Mouse (Mus musculus) v-Abl transformed pro-B cells (cell line): ENCODE data around the gene Ggt5.

ENCODE experiments used
- in situ Hi-C, 2 experiments: fragments of 400-800 bp; cut with MboI; formaldehyde crosslinking; loops; one replicate each; pipeline ENCODE4 v1.15.1; 2025; ENCODE audit not compliant: unreplicated experiment in 2 of 2

Ggt5 gene

DNA sequence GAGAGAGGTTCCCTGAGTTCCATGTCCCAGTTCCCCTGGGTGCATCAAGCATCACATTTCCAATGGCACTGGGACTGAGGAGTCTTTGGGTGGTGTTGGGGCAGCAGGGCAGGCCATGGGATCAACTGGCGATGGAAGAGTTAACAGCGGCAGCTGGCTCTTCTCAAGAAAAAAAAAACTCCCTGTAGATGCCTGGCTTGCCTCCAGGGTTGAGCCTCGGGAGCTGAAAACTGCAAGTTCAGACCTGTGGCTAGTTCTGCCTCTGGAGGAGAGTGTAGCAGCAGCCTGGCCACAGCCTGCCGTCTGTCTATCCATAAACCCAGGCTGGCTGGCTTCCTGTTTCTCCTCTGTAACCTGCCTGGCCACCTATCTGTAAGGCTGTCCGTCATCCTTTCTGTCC is at the start of gene Ggt5:
Ggt5 (plus strand) TSS at position 212 of the 400 bp plus-strand sequence.
- in situ Hi-C loops, result loop anchor here (5.0 to 25.0 kb wide), 6 partner anchors 43 to 623 kb away; partner anchors contain the start of gene Gm5134 (in 2 of the 2)

GRCm38 (mm10) chr10:75547901-75548300 is 41.2 kb upstream of the Ggt5 start:
- in situ Hi-C loops, result no loop called here

DNA sequence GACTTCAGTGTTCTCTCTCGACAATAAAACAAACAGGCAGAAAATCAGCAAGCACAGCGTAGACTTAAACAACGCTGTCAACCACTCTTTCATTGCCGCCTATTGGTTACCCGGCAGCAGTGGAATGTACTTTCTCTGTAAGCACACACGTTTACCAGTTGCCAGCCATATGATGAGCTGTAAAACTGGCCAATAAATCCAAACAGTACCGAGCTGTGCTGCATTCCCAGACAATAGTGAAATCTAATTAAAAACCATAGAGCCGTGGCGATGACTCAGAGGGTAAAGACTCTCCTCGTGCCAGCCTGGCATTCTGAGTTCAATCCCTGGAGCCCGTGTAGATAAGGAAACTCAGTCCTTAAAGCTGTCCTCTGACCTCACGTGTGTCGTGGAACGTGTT is 40.7 kb upstream of the Ggt5 start:
- in situ Hi-C loops, result no loop called here

DNA sequence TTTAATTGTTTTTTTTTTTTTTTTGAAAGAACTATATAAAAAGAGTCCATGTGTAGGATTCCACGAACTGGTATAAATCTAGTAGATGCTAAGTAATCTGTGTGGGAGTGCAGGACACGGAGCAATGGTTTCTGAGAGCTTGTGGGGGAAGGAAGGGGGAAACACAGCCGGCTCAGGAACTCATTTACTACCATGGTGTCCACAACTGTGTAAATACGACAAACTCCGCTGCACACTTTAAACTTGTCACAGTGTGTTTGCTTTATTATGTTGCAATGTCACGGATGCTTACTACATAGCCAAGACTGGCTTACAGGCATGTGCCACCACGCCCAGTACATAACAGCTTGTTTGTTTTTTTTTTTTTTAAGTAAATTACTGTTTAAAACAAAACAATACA is 39.3 kb upstream of the Ggt5 start:
- in situ Hi-C loops, result no loop called here

DNA sequence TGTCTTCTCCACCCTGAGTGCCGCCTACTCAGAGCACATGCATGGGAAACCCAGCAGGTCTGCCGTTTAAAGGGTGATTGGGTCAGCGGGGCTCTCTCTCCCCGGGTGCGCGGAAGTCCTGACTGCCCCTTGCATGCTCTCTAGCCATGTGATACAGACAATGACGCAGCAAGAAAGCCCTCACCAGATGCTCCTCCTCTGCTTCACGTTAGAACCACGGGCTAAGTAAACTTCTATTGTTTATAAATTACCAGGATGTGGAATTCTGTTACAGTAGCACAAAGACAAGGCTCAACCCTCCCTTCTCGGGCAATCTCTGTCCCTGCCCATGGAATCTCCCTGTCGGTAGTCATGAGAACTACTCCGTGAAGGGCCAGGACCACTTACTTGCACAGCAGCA is 38.0 kb upstream of the Ggt5 start:
- in situ Hi-C loops, result no loop called here

GRCm38 (mm10) chr10:75552106-75552505 is 37.0 kb upstream of the Ggt5 start:
- in situ Hi-C loops, result no loop called here

DNA sequence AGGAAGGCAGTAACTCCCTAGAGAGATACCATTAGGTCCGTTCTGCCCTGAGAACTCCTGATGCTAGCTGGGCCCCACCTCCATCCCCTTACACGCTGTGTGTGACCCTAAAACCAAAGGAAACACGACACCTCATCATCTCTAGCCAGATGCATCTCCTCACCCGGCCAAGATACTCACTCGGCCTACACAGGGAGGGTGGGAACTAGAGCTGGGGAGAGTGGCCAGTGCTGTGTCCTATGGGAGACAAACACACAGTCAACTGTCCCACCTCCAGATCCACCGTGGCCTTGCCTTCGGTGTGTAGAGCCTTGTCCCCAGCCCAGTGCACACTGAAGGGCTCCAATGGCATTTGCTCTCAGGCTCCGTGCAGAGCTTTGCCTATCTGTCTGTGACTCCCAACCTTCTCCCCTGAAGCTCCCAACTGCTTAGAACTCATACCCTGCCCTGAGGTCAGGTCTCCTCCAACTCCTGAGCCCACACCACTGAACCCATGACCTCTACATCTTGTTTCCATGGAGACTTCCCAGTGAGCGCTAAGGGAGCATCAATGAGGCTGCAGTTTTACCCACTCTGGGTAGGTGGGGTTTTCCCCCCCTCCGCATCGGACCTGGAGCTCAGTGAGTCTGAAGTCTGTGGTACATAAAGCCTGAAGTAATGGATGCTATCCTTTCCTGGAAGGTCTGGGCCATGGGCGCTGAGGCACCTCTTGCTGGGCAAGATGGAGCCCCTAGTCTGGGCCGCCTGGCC is 36.3 kb upstream of the Ggt5 start:
- in situ Hi-C loops, result no loop called here

DNA sequence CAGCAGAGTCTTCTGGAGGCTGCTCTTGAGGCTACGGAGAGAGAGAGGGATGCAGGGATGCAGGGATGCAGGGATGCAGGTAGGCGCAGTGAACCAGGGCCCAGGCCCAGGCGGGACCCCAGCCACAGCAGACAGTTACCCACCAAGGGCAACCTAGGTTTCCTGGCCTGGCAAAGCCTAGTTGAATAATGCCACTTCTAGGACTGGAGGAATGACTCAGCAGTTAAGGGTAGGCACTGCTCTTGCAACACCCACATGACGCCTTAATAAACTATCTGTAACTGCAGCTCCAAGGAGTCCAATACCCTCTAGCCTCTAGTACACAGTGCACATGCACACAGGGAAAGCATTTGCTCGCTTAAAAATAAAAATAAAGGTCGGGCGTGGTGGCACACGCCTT is 35.0 kb upstream of the Ggt5 start:
- in situ Hi-C loops, result no loop called here

DNA sequence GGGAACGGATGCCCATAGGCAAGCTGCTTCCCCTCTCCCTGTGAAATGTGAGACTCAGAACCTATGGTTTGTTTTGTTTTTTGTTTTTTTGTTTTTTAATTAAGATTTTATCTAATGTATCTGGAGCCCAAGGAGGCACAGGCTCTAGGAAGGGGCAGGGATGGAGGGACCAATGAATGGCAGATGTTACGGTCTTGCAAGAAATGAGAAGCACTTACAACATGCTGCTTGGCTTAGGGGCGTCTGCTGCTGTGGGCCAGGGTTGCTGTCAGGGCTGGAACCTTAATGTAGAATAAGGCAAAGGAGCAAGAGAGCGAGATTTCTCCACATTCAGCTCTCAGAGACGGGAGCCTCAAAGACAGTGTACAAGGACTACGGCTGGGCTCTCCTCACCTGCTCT is 33.6 kb upstream of the Ggt5 start:
- in situ Hi-C loops, result no loop called here

DNA sequence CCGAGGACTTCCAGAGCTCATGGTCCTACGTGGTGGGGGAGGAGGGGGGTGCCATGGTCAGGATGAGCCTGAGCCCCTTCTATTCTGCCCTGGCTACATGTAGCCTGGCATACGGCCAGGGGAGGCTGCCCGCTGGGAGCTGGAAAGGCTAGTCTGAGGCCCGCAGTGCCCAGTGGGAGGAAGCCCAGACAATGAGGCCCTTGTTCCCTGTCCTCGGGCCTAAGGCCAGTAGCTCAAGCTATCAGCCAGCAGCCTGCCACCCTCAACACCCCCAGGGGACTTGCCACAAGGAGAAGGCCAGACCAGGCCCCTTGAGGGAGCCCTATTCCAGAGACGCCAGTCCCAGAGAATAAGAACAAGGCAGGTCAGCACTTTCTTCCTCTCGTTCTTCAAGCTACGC is 33.1 kb upstream of the Ggt5 start:
- in situ Hi-C loops, result no loop called here

GRCm38 (mm10) chr10:75558515-75558914 is 30.6 kb upstream of the Ggt5 start:
- in situ Hi-C loops, result no loop called here

- in situ Hi-C loops, result no loop called here
Observed at GRCm38 (mm10) chr10:75559041-75559675, 30.0 kb upstream of the Ggt5 start.

GRCm38 (mm10) chr10:75559676-75560548 is 29.2 kb upstream of the Ggt5 start, which contains the start of gene Lrrc75b:
Lrrc75b (minus strand) TSS chr10:75560330.
- in situ Hi-C loops, result no loop called here

GRCm38 (mm10) chr10:75560549-75560899 is 28.6 kb upstream of the Ggt5 start:
- in situ Hi-C loops, result no loop called here

GRCm38 (mm10) chr10:75561071-75561654 is 28.0 kb upstream of the Ggt5 start, which contains the start of gene Ggt1:
Ggt1 (plus strand) TSS chr10:75561604.
- in situ Hi-C loops, result no loop called here

GRCm38 (mm10) chr10:75562596-75562995 is 26.5 kb upstream of the Ggt5 start:
- in situ Hi-C loops, result no loop called here

GRCm38 (mm10) chr10:75564687-75565265 is 24.4 kb upstream of the Ggt5 start:
- in situ Hi-C loops, result no loop called here

GRCm38 (mm10) chr10:75565436-75565835 is 23.7 kb upstream of the Ggt5 start:
- in situ Hi-C loops, result no loop called here

GRCm38 (mm10) chr10:75565906-75566305 is 23.2 kb upstream of the Ggt5 start:
- in situ Hi-C loops, result no loop called here

GRCm38 (mm10) chr10:75566321-75566720 is 22.8 kb upstream of the Ggt5 start:
- in situ Hi-C loops, result no loop called here
